Mouse (Mus musculus) mesoderm, embryonic 11.5 days (tissue): ENCODE results near the gene Bend3.
A peak's percentile ranks its signal among the peaks of the same experiment; 100 is the strongest.

Experiments used
- DNase-seq: peaks from one replicate; pipeline ENCODE4 v3.0.0-alpha.2; 2012; ENCODE audit warnings: low read depth, low spot score

Bend3 gene

DNA sequence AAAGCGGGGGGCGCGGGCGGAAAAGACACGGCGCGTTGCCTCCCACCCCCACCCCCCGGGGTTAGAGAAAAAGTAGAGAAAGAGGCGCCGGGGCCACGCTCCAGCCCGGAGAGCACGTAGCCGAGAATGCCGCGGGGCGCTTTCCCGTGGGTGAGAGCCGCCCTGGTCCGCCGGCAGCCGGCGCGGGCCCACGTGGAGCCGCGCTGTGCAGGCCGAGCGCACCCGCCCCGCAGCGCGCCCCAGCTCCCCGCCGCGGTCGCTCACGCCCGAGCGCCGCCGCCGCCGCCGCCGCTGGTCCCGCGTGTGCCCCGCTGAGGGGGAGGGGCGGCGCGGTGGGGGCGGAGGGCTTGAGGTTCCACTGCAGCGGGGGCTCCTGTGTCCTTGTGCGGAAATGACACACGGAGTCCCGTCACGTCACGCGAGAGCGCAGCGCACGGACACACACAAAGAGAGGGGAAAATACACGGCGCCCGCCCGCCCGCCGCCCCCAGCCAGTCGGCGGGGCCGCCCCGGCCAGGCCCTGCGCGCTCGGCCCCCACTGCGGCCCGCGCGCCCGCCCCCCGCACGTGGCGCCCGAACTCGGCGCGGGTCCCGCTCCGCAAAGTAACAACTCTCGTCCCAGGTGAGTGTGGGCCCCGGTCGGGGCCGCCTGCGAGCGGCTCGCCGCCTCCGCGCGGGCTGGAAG is at the start of gene Bend3:
Gene Bend3, plus strand, starts transcription at position 81 of the 685 bp plus-strand sequence.
- DNase-seq: peak; percentile 73

DNA sequence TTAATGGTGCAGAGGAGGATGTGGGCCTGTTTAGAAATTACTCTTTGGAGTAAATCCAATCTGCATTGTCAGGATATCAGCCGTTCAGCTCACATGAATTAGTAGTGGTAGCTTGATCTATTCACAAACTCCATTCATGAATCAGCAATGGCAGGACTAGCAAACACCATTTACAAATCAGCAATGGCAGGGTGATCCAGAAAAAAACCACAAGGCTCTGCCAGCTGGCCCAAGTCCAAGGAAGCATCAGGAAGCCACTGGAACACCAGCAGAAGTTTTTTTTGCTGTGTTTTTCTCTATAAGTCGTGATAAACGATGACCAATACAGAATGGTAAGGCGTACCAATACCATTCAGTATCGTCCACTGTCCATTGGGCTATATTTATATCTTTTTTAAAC is 48.0 kb upstream of the Bend3 start:
- DNase-seq: no peak

DNA sequence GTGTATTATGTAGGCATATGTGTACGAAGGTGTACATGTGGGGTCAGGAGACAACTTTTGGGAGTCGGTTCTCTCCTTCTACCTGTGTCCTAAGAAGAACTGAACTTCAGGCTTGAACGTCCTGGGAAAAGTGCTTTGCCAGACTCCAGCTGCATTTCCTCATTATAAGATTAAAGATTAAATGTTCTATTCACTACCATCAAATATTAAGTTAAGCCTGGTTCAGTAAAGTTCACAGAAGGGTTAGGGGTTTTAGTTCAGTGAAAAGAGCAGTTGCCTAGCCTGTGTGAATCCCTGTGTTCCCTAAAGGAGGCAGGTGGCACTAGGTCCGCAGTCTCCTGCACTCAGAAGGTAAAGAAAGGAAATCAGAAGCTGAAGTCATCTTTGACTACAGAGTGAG is 44.3 kb upstream of the Bend3 start:
- no peak for DNase-seq

DNA sequence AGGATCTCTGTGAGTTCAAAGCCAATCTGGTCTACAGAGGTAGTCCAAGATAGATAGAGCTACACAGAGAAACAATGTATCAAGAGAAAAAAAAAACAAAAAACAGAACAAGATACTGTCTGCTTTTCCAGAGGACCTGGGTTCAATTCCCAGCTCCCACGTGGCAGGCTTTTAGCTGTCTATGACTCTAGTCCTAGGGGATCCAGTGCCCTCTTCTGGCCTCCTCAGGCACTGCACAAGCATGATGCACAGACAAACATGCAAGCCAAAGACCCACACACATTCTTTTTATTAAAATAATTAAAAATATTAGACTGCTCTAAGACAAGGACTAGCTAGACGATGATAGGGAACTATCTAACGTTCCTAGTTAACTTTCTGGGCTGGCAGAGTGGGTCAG is 42.9 kb upstream of the Bend3 start:
- DNase-seq: no peak

DNA sequence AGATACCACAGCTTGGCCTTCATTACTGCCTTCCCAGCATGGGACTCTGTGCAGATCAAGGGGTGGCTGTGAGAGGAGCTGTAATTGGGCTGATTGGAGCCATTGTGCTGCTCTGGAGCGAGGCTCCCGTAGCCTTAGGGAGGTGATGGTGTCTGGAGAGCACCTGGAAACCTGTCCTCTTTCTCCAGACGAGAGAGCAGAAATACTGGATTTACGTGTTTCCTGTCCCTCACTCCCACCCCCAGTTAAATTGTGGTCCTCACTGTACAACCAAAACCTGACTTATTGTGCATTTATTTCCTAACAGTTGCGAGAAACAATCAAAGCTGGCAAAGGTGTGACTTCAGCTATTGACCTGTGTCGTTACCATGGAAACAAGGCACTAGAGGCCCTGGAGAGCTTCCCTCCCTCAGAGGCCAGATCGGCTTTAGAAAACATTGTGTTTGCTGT is 39.1 kb upstream of the Bend3 start:
- peak; percentile 64 for DNase-seq

GRCm38 (mm10) chr10:43440050-43440449 is 38.6 kb upstream of the Bend3 start:
- peak; percentile 48 for DNase-seq

- DNase-seq: no peak
Observed at GRCm38 (mm10) chr10:43440981-43441740, 37.5 kb upstream of the Bend3 start.

- DNase-seq: no peak
Observed at GRCm38 (mm10) chr10:43448656-43449055, 30.0 kb upstream of the Bend3 start.

- peak; percentile 75 for DNase-seq
Observed at GRCm38 (mm10) chr10:43451848-43452662, 26.6 kb upstream of the Bend3 start.

- DNase-seq: no peak
Observed at GRCm38 (mm10) chr10:43452663-43452996, 26.0 kb upstream of the Bend3 start.

DNA sequence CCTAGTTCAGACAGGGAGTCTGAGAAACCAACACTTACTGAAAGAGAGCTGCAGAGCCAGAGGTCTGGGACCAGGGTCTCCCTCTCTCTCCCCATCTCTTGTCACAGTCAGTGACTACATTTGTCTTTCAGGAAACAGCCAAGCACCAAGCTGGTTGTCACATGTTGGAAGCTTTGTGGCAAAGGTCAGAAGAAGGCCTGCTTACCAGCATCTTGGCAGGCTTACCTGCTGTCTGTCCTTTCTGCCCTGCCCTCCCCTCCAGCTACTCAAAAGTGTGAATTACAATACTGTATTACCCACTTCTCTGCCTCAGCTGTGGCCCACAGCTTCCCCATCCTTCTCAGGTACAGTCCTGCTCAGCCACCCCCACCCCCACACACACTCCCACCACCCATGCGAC is 24.4 kb upstream of the Bend3 start:
- no peak for DNase-seq

DNA sequence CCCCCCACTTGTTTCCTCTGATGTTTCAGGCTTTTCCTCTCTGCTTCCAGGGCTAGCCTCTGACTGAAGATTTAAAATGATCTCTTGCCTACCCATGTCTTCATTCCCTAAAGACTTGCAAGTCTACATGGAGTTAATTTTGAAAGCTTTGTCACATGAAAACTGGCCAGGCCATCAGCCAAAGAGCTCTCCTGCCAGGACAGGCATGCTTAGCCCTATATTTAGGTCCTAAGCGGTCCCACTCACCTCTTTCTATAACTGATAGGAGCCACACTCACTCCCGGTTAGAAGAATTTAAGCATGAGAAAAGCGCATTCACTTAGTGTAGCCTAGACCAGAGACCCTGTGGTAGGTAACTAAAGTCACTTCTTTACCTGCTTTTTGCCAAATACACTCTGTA is 24.0 kb upstream of the Bend3 start:
- DNase-seq: no peak

- DNase-seq: no peak
Observed at GRCm38 (mm10) chr10:43462821-43463220, 15.8 kb upstream of the Bend3 start.

- DNase-seq: no peak
Observed at GRCm38 (mm10) chr10:43463227-43463626, 15.4 kb upstream of the Bend3 start.

DNA sequence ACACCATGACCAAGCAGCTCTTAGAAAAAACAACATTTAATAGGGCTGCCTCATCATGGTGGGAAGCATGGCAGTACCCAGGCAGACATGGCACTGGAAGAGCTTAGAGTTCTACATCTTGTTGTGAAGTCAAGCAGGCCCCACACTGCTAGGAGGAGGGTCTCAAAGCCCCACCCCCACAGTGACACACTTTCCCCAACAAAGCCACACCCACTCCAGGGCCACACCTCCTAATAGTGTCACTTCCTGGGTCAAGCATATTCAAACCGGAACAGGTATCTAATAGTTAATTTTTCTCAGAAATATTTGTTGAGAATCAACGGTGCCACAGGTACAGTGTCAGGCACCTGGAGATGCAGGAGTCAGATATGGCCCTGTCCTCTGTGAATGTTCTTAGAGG is 12.4 kb upstream of the Bend3 start:
- DNase-seq: no peak

GRCm38 (mm10) chr10:43467659-43468058 is 11.0 kb upstream of the Bend3 start:
- DNase-seq: no peak

DNA sequence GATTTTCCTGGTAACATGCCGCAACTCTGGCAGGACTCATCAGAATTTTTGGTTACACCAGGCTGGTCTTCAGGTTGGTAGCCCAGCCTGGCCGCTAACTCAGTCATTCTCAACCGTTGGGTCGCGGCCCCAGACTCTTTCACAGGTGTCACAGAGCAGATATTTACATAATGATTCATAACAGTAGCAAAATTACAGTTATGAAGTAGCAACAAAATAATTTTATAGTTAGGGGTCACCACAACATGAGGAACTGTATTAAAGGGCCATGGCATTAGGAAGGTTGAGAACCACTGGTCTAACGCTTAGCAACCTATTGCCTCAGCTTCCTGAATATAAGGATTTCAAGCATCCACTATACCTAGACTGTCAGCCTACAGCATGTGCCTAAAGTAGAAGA is 10.3 kb upstream of the Bend3 start:
- no peak for DNase-seq

GRCm38 (mm10) chr10:43475376-43475775 is 3.3 kb upstream of the Bend3 start:
- DNase-seq: no peak

GRCm38 (mm10) chr10:43477459-43477858 is 1.2 kb upstream of the Bend3 start:
- DNase-seq: peak; percentile 50

DNA sequence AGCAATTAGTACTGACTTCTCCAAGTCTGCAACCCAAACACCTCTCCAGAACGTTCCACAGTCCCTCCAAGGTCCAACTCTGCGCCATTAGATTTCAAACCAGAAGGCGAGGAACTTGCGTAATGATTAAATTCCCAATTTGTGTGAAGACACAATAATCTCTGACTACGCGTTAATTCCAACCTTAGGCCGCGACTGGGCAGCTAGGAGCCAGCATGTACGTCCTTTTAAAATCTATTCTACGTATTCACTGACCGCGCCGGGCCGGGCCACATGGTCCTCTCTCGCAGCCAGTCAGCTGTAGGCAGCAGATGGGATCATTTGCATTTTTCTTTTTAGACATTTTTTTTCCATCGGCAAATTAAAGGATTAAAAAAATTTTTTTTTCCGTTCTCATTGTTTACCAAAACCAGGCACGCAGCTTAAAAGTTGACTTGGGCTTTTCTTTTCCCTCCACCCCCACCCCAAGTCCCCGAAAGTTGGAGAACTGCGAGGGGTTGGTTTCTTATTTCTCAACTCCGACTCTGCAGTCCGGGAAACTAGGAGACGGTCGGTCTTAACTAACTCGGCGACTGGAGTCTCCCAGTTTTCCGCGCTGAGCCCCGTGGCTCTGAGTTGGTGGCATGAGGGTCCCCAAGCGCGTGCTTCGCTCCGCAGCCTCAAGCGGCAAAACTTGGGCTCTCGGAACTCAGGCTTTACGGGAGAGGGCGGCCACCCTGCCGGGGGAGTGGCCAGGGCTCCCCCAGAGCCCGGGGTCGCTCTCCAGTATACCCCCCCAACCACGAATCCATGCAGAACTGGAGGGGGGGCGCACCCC is 558 bp upstream of the Bend3 start:
- DNase-seq: peak; percentile 77

DNA sequence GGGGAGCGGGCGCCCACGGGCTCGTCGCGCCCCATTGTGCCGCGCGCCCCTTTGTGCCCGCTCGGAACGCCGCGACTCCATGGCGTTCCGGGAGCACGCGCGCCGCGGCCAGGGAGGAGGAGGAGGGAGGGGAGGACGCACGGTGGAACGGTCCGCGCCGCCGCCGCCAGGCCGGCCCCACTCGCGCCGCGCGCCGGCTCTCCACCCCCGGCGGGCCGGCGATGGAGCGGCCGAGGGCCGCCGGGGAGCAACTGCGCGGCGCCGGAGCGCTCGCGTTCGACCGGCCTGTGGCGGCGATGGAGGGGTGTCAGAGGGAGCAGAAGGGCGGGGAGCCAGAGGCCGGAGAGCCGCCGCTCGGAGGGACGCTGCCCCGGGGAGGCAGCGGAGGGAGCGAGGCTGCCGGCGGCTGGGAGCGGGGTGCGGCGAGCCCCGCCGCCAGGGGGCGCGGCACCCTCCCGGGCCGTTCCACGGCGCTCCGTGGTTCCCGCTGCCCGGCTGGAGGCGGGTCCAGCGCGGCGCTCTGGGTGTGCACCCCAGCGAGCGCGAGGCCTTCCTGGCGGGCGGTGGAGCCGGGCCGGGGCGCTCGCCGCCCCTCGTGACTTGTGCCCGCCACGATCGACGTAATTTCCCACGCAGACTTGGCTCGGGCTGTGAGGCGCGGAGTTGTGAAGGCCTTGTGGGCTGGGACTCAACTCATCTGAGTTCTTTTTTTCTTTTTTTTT is 966 bp downstream of the Bend3 start:
- peak; percentile 89 for DNase-seq
